Mouse (Mus musculus) liver, adult 2 months (tissue): ENCODE data around the gene Cnnm1. TPM values are rescaled to one million over a fixed set of nuclear protein-coding genes. Genes with fewer than 3 reads are reported as not detected.

ENCODE experiments used
- DNase-seq: peaks from one replicate; pipeline ENCODE4 v3.0.0-alpha.2; 2011; ENCODE audit warnings: low read depth, low spot score; ENCODE audit errors: extremely low read depth
- H3K27ac ChIP-seq: fragments of 200-500 bp; replicated peaks from 2 replicates; pipeline ENCODE4 v1.5.1; 2012; ENCODE audit warnings: low read depth, mild to moderate bottlenecking, control low read depth, inconsistent platforms, low read length; ENCODE audit not compliant: insufficient read depth
- H3K27me3 ChIP-seq: fragments of 200-500 bp; 2 replicates; pipeline ENCODE4 v1.6.1; 2012; ENCODE audit warnings: mild to moderate bottlenecking, moderate library complexity, low read length, inconsistent platforms; ENCODE audit not compliant: control insufficient read depth, insufficient read depth
- H3K36me3 ChIP-seq: fragments of 200-500 bp; 2 replicates; pipeline ENCODE4 v1.6.1; 2012; ENCODE audit warnings: low read length, inconsistent platforms; ENCODE audit not compliant: control insufficient read depth, insufficient read depth
- H3K4me1 ChIP-seq: fragments of 200-500 bp; 2 replicates; pipeline ENCODE4 v1.6.1; 2011; ENCODE audit warnings: low read length; ENCODE audit not compliant: control insufficient read depth, insufficient read depth
- H3K4me3 ChIP-seq: fragments of 200-500 bp; 2 replicates; pipeline ENCODE4 v1.5.1; 2011; ENCODE audit warnings: low read depth, mild to moderate bottlenecking, control low read depth, low read length, moderate library complexity; ENCODE audit not compliant: insufficient read depth
- H3K79me2 ChIP-seq: fragments of 200-500 bp; 2 replicates; pipeline ENCODE4 v1.6.1; 2012; ENCODE audit warnings: inconsistent platforms, mild to moderate bottlenecking, low read length, moderate library complexity; ENCODE audit not compliant: control insufficient read depth, insufficient read depth
- H3K9ac ChIP-seq: fragments of 200-500 bp; 2 replicates; pipeline ENCODE4 v1.6.1; 2012; ENCODE audit warnings: low read depth, mild to moderate bottlenecking, control low read depth, inconsistent platforms, low read length
- CTCF ChIP-seq: fragments of 200-500 bp; IDR thresholded peaks from 2 replicates; pipeline ENCODE4 v1.5.1; 2011; ENCODE audit warnings: low read depth, low read length, control low read depth
- POLR2A ChIP-seq: fragments of 200-500 bp; IDR thresholded peaks from 2 replicates; pipeline ENCODE4 v1.6.1; 2011; ENCODE audit warnings: low read length, control low read depth; ENCODE audit not compliant: insufficient read depth; ENCODE audit errors: extremely low read depth
- WGBS: fragments of 180-500 bp; shearing (Covaris S2); methylation state at CpG from one replicate; pipeline ENCODE4 v1.1.7; 2018; 5-methylcytosine and 5-hydroxymethylcytosine counted together
- polyA plus RNA-seq: library from polyadenylated mRNA; depleted of rRNA; stranded (reverse); fragments of >200 nt; gene quantifications from 2 replicates; pipeline ENCODE4 v1.2.3, GENCODE M21; 2012; rRNA removed
- total RNA-seq: library from RNA; depleted of rRNA; stranded (reverse); fragments of >200 nt; gene quantifications from 2 replicates; pipeline ENCODE4 v1.2.3, GENCODE M21; 2014; rRNA removed

Cnnm1 gene
- total RNA-seq, result 0.18 and 0.20 TPM in 2 replicates
- polyA plus RNA-seq, result 0.05 and 0.11 TPM in 2 replicates

DNA sequence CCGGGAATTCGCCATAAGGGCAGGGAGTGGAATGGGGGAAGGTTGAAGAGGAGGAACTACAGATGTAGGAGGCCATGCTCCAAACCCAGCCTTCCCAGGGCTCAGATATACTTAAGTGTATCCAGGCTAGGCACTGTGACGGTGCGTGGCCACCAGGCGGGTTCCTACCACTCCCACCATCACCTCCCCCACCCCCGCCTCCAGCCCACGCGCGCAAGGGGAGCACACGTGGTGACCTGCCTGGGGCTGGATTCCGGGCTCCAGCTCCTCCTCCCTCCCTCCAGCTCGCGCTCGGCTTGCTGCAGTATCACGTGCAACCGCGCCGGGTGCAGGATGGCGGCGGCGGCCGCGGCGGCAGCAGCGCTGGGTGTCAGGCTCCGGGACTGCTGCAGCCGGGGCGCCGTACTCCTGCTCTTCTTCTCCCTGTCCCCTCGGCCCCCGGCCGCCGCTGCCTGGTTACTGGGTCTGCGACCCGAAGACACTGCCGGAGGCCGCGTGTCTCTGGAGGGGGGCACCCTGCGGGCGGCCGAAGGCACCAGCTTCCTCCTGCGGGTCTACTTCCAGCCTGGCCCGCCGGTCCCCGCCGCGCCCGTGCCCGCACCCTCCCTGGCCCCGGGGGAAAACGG is at the start of gene Cnnm1:
Cnnm1 (plus strand) TSS at position 325 of the 626 bp plus-strand sequence.
- TF ChIP-seq POLR2A (no peak), CTCF (no peak)
- 2% methylated on average over 51 of the region's 51 CpGs for WGBS
- DNase-seq, result peak; percentile 19
- H3K27me3 ChIP-seq, result peaks cover 19% of the 10 kb centered on the region
- no peaks in the 10 kb centered on the region for H3K36me3 ChIP-seq
- H3K27ac ChIP-seq, result no peak within 1 kb of the TSS
- peak within 1 kb of the TSS; percentile 54; the same call in 1 of the 2 replicates for H3K4me3 ChIP-seq
- no peaks in the 10 kb centered on the region for H3K79me2 ChIP-seq
- peak within 1 kb of the TSS; percentile 43; the same call in 1 of the 2 replicates for H3K9ac ChIP-seq
- peaks cover 7% of the 10 kb centered on the region; the same call in 1 of the 2 replicates for H3K4me1 ChIP-seq

GRCm38 (mm10) chr19:43396327-43396726 is 43.9 kb upstream of the Cnnm1 start:
- no peaks in the 10 kb centered on the region for H3K4me1 ChIP-seq
- WGBS, result 5% methylated on average over 4 of the region's 4 CpGs
- H3K4me3 ChIP-seq, result no peak overlapping the region
- no peaks in the 10 kb centered on the region for H3K36me3 ChIP-seq
- H3K79me2 ChIP-seq, result no peaks in the 10 kb centered on the region
- no peaks in the 10 kb centered on the region for H3K27me3 ChIP-seq
- TF ChIP-seq POLR2A (no peak), CTCF (peak; percentile 32; the same call in 1 of the 2 replicates)
- H3K9ac ChIP-seq, result no peak overlapping the region
- H3K27ac ChIP-seq, result no peak overlapping the region
- peak; percentile 39 for DNase-seq

DNA sequence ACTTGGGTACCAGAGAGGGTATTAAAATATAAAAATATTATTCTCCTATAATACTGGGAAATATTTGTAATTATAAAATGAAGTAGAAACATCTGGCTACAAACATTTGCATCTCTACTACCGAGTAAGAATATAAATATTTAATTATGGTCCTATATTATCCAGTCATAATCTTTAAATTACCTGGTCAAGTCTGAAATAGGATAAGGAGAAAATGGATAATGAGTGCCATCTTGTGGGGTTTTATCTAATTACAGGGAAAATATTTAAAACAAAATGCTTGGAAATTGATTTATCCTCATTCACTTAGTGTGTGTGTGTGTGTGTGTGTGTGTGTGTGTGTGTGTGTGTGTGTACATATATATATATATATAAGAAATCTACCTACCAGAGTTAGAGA is 33.1 kb upstream of the Cnnm1 start:
- DNase-seq, result no peak
- 32% methylated on average over 1 of the region's 1 CpGs for WGBS

GRCm38 (mm10) chr19:43415565-43415964 is 24.7 kb upstream of the Cnnm1 start:
- WGBS, result 62% methylated on average over 2 of the region's 2 CpGs
- Histone ChIP-seq H3K36me3 (no peaks in the 10 kb centered on the region), H3K9ac (no peak overlapping the region), H3K4me1 (no peaks in the 10 kb centered on the region), H3K4me3 (no peak overlapping the region), H3K27ac (no peak overlapping the region), H3K79me2 (no peaks in the 10 kb centered on the region), H3K27me3 (no peaks in the 10 kb centered on the region)
- TF ChIP-seq CTCF (no peak), POLR2A (no peak)
- no peak for DNase-seq

More for the DNA sequence above, 33.1 kb upstream of the Cnnm1 start:
- TF ChIP-seq POLR2A (no peak), CTCF (peak; percentile 24; the same call in 1 of the 2 replicates)
- no peaks in the 10 kb centered on the region for H3K79me2 ChIP-seq
- no peaks in the 10 kb centered on the region for H3K27me3 ChIP-seq
- H3K4me1 ChIP-seq, result no peaks in the 10 kb centered on the region
- H3K9ac ChIP-seq, result no peak overlapping the region
- no peak overlapping the region for H3K27ac ChIP-seq
- H3K4me3 ChIP-seq, result no peak overlapping the region
- no peaks in the 10 kb centered on the region for H3K36me3 ChIP-seq

GRCm38 (mm10) chr19:43420506-43420905 is 19.7 kb upstream of the Cnnm1 start:
- Histone ChIP-seq H3K9ac (no peak overlapping the region), H3K27ac (no peak overlapping the region), H3K27me3 (no peaks in the 10 kb centered on the region), H3K4me1 (no peaks in the 10 kb centered on the region), H3K4me3 (no peak overlapping the region), H3K79me2 (no peaks in the 10 kb centered on the region), H3K36me3 (no peaks in the 10 kb centered on the region)
- WGBS, result 94% methylated on average over 3 of the region's 3 CpGs
- DNase-seq, result no peak
- TF ChIP-seq CTCF, result no peak
- TF ChIP-seq POLR2A, result no peak

DNA sequence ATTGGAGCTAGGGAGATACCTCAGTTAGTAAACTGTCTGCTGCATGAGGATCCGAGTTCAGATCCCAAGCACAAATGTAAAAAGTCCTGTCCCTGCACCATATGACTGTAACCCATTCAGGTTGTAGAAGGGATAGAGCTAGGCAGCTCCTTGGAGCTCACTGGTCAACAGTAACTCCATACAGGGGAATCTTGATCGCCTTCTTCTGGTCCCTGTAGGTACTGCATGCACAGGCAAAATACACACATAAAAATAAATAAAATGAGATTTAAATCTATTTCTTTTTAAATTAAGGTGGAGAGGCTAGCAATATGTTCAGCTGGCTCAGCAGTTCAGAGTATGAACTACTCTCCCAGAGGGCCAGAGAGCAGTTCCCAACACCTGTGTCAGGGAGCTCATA is 16.2 kb upstream of the Cnnm1 start:
- 79% methylated on average over 2 of the region's 2 CpGs for WGBS

More for the DNA sequence above, 16.2 kb upstream of the Cnnm1 start:
- no peaks in the 10 kb centered on the region for H3K36me3 ChIP-seq
- H3K79me2 ChIP-seq, result no peaks in the 10 kb centered on the region
- no peak overlapping the region for H3K27ac ChIP-seq
- 0 out of 2 replicates have a peak, but pooled peaks cover 4% of the 10 kb centered on the region for H3K27me3 ChIP-seq
- DNase-seq, result no peak
- no peak overlapping the region for H3K4me3 ChIP-seq
- TF ChIP-seq CTCF (no peak), POLR2A (no peak)
- H3K4me1 ChIP-seq, result no peaks in the 10 kb centered on the region
- no peak overlapping the region for H3K9ac ChIP-seq
